Mouse (Mus musculus) layer of hippocampus, adult 11-12 months (tissue): ENCODE results near the gene Apopt1.

Source experiments
- DNase-seq: peaks from one replicate; pipeline ENCODE4 v3.0.0; 2022; ENCODE audit warnings: low spot score

Apopt1 gene

GRCm38 (mm10) chr12:111713004-111713651, at the start of gene Apopt1, which contains the start of gene Bag5:
Gene Apopt1 (plus strand): TSS chr12:111713261.
Gene Bag5 (minus strand): TSS chr12:111713257.
- DNase-seq, result peak; percentile 89

GRCm38 (mm10) chr12:111664144-111664634, 48.9 kb upstream of the Apopt1 start:
- no peak for DNase-seq

GRCm38 (mm10) chr12:111665041-111665880, 47.8 kb upstream of the Apopt1 start:
- DNase-seq, result no peak

GRCm38 (mm10) chr12:111666380-111666779, 46.7 kb upstream of the Apopt1 start:
- DNase-seq, result no peak

- DNase-seq, result no peak
Observed at GRCm38 (mm10) chr12:111667421-111667820, 45.6 kb upstream of the Apopt1 start.

GRCm38 (mm10) chr12:111668457-111668912, 44.6 kb upstream of the Apopt1 start:
- peak; percentile 98 for DNase-seq

- no peak for DNase-seq
Observed at GRCm38 (mm10) chr12:111669000-111669788, 43.9 kb upstream of the Apopt1 start.

GRCm38 (mm10) chr12:111669961-111670360, 43.1 kb upstream of the Apopt1 start:
- DNase-seq, result no peak

- DNase-seq, result no peak
Observed at GRCm38 (mm10) chr12:111670371-111670971, 42.6 kb upstream of the Apopt1 start.

GRCm38 (mm10) chr12:111670976-111671375, 42.1 kb upstream of the Apopt1 start:
- no peak for DNase-seq

GRCm38 (mm10) chr12:111671431-111671902, 41.6 kb upstream of the Apopt1 start:
- DNase-seq, result peak; percentile 84

- DNase-seq, result peak; percentile 93
Observed at GRCm38 (mm10) chr12:111672176-111672575, 40.9 kb upstream of the Apopt1 start, which contains the start of gene Ckb. Gene Ckb (minus strand): TSS chr12:111672338.

- no peak for DNase-seq
Observed at GRCm38 (mm10) chr12:111672581-111672980, 40.5 kb upstream of the Apopt1 start.

GRCm38 (mm10) chr12:111674850-111675486, 38.1 kb upstream of the Apopt1 start:
- no peak for DNase-seq

- DNase-seq, result no peak
Observed at GRCm38 (mm10) chr12:111675797-111676580, 37.1 kb upstream of the Apopt1 start.

- DNase-seq, result no peak
Observed at GRCm38 (mm10) chr12:111677421-111677820, 35.6 kb upstream of the Apopt1 start.

GRCm38 (mm10) chr12:111677882-111678669, 35.0 kb upstream of the Apopt1 start, which contains the start of gene Trmt61a:
Gene Trmt61a (plus strand): TSS chr12:111678105.
- DNase-seq, result peak; percentile 92

- no peak for DNase-seq
Observed at GRCm38 (mm10) chr12:111678670-111678933, 34.5 kb upstream of the Apopt1 start.

GRCm38 (mm10) chr12:111678997-111679396, 34.1 kb upstream of the Apopt1 start:
- DNase-seq, result no peak
